Mouse (Mus musculus) small intestine, adult 2 months (tissue): ENCODE measurements around the gene Zfp46. TPM values are rescaled to one million over a fixed set of nuclear protein-coding genes. Genes with fewer than 3 reads are reported as not detected.

Source experiments
- H3K27ac ChIP-seq: fragments of 200-500 bp; 2 replicates; pipeline ENCODE4 v1.5.1; 2012; ENCODE audit warnings: low read depth, low read length, control low read depth, inconsistent platforms; ENCODE audit not compliant: insufficient read depth
- H3K27me3 ChIP-seq: fragments of 200-500 bp; 2 replicates; pipeline ENCODE4 v1.6.1; 2012; ENCODE audit warnings: mild to moderate bottlenecking, moderate library complexity, low read length, inconsistent platforms; ENCODE audit not compliant: control insufficient read depth, insufficient read depth
- H3K36me3 ChIP-seq: fragments of 200-500 bp; 2 replicates; pipeline ENCODE4 v1.6.1; 2012; ENCODE audit warnings: mild to moderate bottlenecking, low read length, control low read depth, inconsistent platforms; ENCODE audit not compliant: control insufficient read depth, insufficient read depth
- H3K4me1 ChIP-seq: fragments of 200-500 bp; 2 replicates; pipeline ENCODE4 v1.6.1; 2012; ENCODE audit warnings: low read length, inconsistent platforms, mixed read lengths; ENCODE audit not compliant: control insufficient read depth, insufficient read depth, insufficient read length
- H3K4me3 ChIP-seq: fragments of 200-500 bp; 2 replicates; pipeline ENCODE4 v1.5.1; 2012; ENCODE audit warnings: low read depth, mild to moderate bottlenecking, control low read depth, inconsistent platforms, low read length, moderate library complexity
- CTCF ChIP-seq: fragments of 200-500 bp; IDR thresholded peaks from 2 replicates; pipeline ENCODE4 v1.5.1; 2012; ENCODE audit warnings: low read depth, mild to moderate bottlenecking, control low read depth, inconsistent platforms, low read length, moderate library complexity, mixed read lengths; ENCODE audit not compliant: insufficient replicate concordance, insufficient read length; ENCODE audit errors: extremely low read depth
- POLR2A ChIP-seq: fragments of 200-500 bp; IDR thresholded peaks from 2 replicates; pipeline ENCODE4 v1.6.1; 2012; ENCODE audit warnings: low read depth, mild to moderate bottlenecking, control low read depth, inconsistent platforms, low read length, moderate library complexity
- WGBS: fragments of 180-500 bp; shearing (Covaris S2); methylation state at CpG from one replicate; pipeline ENCODE4 v1.1.7; 2018; 5-methylcytosine and 5-hydroxymethylcytosine counted together
- polyA plus RNA-seq: library from polyadenylated mRNA; depleted of rRNA; stranded (reverse); fragments of >200 nt; gene quantifications from 2 replicates; pipeline ENCODE4 v1.2.3, GENCODE M21; 2012

The Zfp46 gene
- polyA plus RNA-seq, 1 experiment, result 9.4 TPM

DNA sequence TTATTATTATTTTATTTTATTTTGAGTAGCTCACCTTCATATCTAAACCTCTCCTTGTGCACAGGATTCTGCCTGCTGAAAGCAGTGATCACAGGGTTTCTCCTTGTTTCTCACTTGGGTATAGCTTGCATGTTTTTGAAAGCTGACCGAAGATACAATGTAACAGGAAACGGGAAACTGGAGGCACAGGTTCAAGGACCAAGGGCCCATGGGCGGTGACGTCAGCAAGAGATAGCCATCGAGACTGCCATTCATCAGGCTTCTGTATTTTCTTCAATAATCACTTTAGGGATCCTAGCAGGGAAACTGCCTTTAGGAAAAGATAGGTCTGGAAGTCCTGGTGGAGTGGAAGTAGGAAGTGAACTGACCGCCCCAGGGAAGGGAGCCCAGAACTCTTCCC is 7.2 kb downstream of the Zfp46 start:
- 90% methylated on average over 6 of the region's 6 CpGs for WGBS
- Histone ChIP-seq H3K4me1 (peaks cover 1% of the 10 kb centered on the region; the same call in 1 of the 2 replicates), H3K4me3 (no peak overlapping the region), H3K27ac (no peak overlapping the region), H3K27me3 (no peaks in the 10 kb centered on the region), H3K36me3 (peaks cover 44% of the 10 kb centered on the region)
- TF ChIP-seq CTCF (no peak), POLR2A (no peak)

DNA sequence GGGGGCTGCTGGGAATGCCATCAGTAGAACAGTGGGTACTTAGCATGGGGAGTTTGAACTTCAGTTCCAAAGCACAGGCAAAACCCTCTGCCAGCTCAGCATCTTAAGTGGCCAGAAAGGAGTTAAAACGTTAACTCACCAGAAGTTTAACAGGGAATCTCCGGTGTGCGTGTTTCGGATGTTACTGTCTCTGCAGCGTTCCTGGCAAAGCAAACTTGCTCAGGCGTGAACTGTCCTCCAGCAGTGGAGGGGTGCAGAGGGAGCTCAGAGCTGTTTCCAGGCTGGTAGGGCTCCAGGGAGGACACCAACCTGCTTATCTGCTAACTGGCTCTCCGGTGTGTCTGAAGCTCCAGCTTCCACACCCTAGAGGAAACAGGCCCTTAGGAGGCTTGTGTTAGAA is 11.5 kb downstream of the Zfp46 start:
- no peak overlapping the region for H3K4me3 ChIP-seq
- TF ChIP-seq CTCF (no peak), POLR2A (no peak)
- no peak overlapping the region for H3K27ac ChIP-seq
- H3K4me1 ChIP-seq, result no peaks in the 10 kb centered on the region
- no peaks in the 10 kb centered on the region for H3K27me3 ChIP-seq
- peaks cover 21% of the 10 kb centered on the region for H3K36me3 ChIP-seq
- 67% methylated on average over 7 of the region's 7 CpGs for WGBS

DNA sequence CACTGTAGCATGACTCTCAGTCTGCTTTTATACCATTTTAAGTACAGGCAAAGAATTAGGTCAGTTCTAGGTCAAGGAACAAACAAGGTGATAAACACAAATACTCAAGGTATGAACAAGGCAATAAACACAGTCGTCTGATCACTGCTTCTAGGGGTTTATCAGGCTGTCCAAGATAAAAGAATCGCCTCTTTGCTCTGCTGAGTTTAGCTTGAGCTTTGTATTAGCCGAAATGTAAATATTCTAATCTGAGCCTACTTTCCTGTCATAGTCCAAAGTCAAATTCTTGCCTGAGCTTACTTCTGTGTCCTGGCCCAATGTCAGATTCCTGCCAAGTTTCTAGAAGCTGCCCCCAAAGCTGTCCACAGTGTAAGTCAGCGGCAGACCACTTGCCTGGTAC is 18.0 kb downstream of the Zfp46 start:
- 17% methylated on average over 4 of the region's 4 CpGs for WGBS
- Histone ChIP-seq H3K36me3 (no peaks in the 10 kb centered on the region), H3K4me3 (no peak overlapping the region), H3K27ac (no peak overlapping the region), H3K27me3 (no peaks in the 10 kb centered on the region), H3K4me1 (peaks cover 4% of the 10 kb centered on the region; the same call in 1 of the 2 replicates)
- TF ChIP-seq CTCF (no peak), POLR2A (no peak)

DNA sequence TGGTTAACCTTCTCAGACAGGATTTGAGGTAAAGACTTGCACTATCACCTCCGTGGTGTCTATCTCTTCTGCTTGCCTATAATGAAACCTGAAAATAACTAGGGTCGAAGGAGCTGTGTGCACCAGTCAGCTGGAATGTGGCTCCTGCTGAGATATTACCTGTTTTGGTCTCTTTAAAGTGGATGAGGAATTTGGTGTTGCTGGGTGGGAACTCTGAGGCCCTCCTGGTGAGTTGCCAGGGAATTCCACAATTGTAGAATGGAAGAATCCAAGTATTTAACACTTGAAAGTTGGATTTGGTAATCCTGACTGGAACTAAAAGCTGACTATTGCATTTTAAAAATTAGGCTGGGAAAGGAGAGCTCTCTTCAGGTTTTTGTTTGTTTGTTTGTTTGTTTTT is 19.7 kb downstream of the Zfp46 start:
- no peak for TF ChIP-seq CTCF
- TF ChIP-seq POLR2A, result no peak
- no peak overlapping the region for H3K4me3 ChIP-seq
- H3K36me3 ChIP-seq, result no peaks in the 10 kb centered on the region
- H3K27me3 ChIP-seq, result no peaks in the 10 kb centered on the region
- no peak overlapping the region for H3K27ac ChIP-seq
- 62% methylated on average over 2 of the region's 2 CpGs for WGBS
- peaks cover 4% of the 10 kb centered on the region; the same call in 1 of the 2 replicates for H3K4me1 ChIP-seq

DNA sequence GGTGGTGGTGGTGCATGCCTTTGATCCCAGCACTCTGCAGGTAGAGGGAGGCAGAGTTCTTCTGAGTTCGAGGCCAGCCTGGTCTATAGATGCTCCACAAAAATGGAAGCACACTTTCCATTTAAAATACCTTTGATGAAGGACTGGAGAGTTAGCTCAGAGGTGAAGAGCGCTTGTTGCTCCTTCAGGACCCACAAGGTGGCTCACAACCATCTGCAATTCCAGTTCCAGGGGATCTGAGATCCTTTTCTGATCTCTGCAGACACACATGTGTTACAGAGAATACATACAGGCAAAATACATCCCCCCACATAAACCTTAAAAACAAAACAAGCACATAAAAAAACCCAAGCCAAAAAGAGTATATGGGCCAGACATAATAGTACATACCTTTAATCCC is 23.9 kb downstream of the Zfp46 start:
- no peak overlapping the region for H3K4me3 ChIP-seq

DNA sequence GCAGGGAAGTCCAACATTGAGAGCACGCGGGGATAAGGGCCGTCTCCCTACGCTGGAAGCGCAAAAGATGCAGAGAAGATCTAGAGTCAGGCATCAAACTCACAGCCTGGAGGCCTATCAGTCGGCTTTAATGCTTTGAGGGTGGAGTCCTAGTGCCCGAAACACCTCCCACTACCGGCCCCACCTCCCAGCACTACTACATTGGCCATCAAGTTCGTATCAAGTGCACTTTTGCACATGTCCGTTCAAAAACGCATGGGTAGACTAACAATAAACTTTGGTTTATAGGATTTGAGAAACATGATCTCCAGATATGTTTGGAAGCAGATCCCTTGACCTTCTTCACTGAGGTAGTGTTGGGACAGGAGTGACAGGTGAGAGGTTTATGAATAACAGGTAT is 25.3 kb downstream of the Zfp46 start:
- Histone ChIP-seq H3K27ac (peak overlapping the region; percentile 36), H3K4me3 (peak overlapping the region; percentile 87), H3K36me3 (no peaks in the 10 kb centered on the region), H3K27me3 (no peaks in the 10 kb centered on the region), H3K4me1 (peaks cover 4% of the 10 kb centered on the region; the same call in 1 of the 2 replicates)
- TF ChIP-seq CTCF (no peak), POLR2A (no peak)
- WGBS, result 1% methylated on average over 11 of the region's 11 CpGs

More for the DNA sequence above, 23.9 kb downstream of the Zfp46 start:
- H3K27me3 ChIP-seq, result no peaks in the 10 kb centered on the region
- no peaks in the 10 kb centered on the region for H3K36me3 ChIP-seq
- no peak for TF ChIP-seq POLR2A
- no peak for TF ChIP-seq CTCF
- peaks cover 4% of the 10 kb centered on the region; the same call in 1 of the 2 replicates for H3K4me1 ChIP-seq
- H3K27ac ChIP-seq, result no peak overlapping the region
- 79% methylated on average over 2 of the region's 2 CpGs for WGBS

DNA sequence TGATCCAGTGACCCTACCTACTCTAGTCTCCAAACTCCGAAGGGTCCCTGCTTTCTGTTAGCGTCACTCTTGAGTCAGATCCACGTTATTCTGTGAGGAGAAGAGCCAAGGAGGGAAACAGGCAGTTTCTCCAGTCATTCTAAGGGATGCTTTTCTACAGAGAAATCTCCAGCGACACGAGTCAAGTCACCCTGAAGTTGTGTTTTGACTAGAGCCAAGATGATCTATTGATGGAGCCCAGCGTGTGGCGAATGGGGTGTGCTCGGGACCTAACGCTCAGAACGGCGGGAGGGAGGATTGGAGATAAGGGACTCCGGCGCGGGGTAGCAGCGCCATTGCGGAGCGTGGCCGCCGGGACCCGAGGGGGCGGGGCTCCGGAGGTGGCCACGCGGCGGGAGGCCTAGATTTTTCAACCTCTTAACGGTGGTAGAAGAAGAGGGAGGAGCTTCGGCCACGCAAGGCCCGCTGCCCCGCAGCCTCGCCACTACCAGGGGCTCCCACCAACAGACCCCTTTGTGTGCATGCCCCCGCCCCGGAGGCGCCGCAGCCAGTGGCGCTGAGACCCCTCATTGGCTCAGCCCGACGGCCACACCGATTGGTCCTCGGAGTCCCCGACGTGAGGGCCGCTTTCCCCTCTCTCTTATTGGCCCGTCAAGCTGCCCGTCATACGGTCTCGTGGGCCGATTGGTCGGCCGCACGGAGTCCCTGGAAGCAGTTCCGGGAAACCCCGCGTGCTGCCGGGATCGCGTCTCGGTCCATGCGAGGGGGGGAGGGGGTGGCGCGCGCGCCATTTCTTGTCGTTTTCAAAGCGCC is 26.0 kb downstream of the Zfp46 start, which contains the start of gene Hnrnpr:
TSS of gene Hnrnpr (plus strand) at position 714 of the 813 bp plus-strand sequence.
- TF ChIP-seq CTCF (no peak), POLR2A (peak; percentile 81)
- Histone ChIP-seq H3K27ac (peak within 1 kb of the TSS; percentile 48), H3K4me1 (peaks cover 4% of the 10 kb centered on the region; the same call in 1 of the 2 replicates), H3K27me3 (no peaks in the 10 kb centered on the region), H3K4me3 (peak within 1 kb of the TSS; percentile 87), H3K36me3 (no peaks in the 10 kb centered on the region)
- under 1% methylated on average over 65 of the region's 65 CpGs for WGBS
